Mouse (Mus musculus) midbrain, embryonic 10.5 days (tissue): ENCODE measurements around the gene Zdhhc8. TPM values are rescaled to one million over a fixed set of nuclear protein-coding genes. Genes with fewer than 3 reads are reported as not detected.

Experiments
- DNase-seq: peaks from one replicate; pipeline ENCODE4 v3.0.0-alpha.2; 2017; ENCODE audit warnings: low spot score
- H3K27ac ChIP-seq: fragments of 300-500 bp; sonication (generic); replicated peaks from 2 replicates; pipeline ENCODE4 v1.5.1; 2016; ENCODE audit warnings: mild to moderate bottlenecking
- H3K27me3 ChIP-seq: fragments of 300-500 bp; sonication (generic); 2 replicates; pipeline ENCODE4 v1.6.1; 2016; ENCODE audit warnings: low read depth, mild to moderate bottlenecking; ENCODE audit not compliant: poor library complexity, severe bottlenecking
- H3K36me3 ChIP-seq: fragments of 300-500 bp; sonication (generic); 2 replicates; pipeline ENCODE4 v1.6.1; 2016; ENCODE audit warnings: mild to moderate bottlenecking, moderate library complexity
- H3K4me1 ChIP-seq: fragments of 300-500 bp; sonication (generic); 2 replicates; pipeline ENCODE4 v1.6.1; 2016
- H3K4me3 ChIP-seq: fragments of 300-500 bp; sonication (generic); 2 replicates; pipeline ENCODE4 v1.5.1; 2016; ENCODE audit warnings: mild to moderate bottlenecking, moderate library complexity
- H3K9me3 ChIP-seq: fragments of 300-500 bp; sonication (generic); replicated peaks from 2 replicates; pipeline ENCODE4 v1.6.1; 2016; ENCODE audit warnings: mild to moderate bottlenecking
- WGBS: fragments of 180-500 bp; shearing (Covaris S2); methylation state at CpG from one replicate; pipeline ENCODE4 v1.1.7; 2016; 5-methylcytosine and 5-hydroxymethylcytosine counted together
- microRNA counts: library from miRNA; unstranded; fragments of <30 nt; microRNA quantifications from one replicate; lab custom pipeline; 2017
- microRNA-seq: library from miRNA; unstranded; fragments of <30 nt; microRNA quantifications from one replicate; pipeline ENCODE4, GENCODE M21; 2017
- polyA plus RNA-seq: library from polyadenylated mRNA; unstranded; fragments of >200 nt; fragmentation: Nextera tagmentation; extraction: Ambion mirVana; gene quantifications from 2 replicates; pipeline ENCODE4 v1.2.1, GENCODE M21; 2016

The Zdhhc8 gene
- polyA plus RNA-seq, 1 experiment from 2014 or later = 9.4 TPM

- peaks cover 18% of the 10 kb centered on the region for H3K27me3 ChIP-seq
- 0 out of 2 replicates have a peak overlapping the region, but pooled peaks have one; percentile 9 for H3K27ac ChIP-seq
- no peak overlapping the region for H3K4me3 ChIP-seq
- no peaks in the 10 kb centered on the region for H3K9me3 ChIP-seq
- no peaks in the 10 kb centered on the region for H3K36me3 ChIP-seq
- H3K4me1 ChIP-seq = peaks cover 29% of the 10 kb centered on the region
- WGBS = 85% methylated on average over 8 of the region's 8 CpGs
- no peak for DNase-seq
Measured at GRCm38 (mm10) chr16:18182766-18183165, 52.2 kb downstream of the Zdhhc8 start.

- Histone ChIP-seq H3K4me3 (no peak overlapping the region), H3K27ac (no peak overlapping the region), H3K9me3 (no peaks in the 10 kb centered on the region), H3K4me1 (peaks cover 33% of the 10 kb centered on the region), H3K27me3 (peaks cover 27% of the 10 kb centered on the region), H3K36me3 (no peaks in the 10 kb centered on the region)
- WGBS = 69% methylated on average over 10 of the region's 10 CpGs
- no peak for DNase-seq
Measured at GRCm38 (mm10) chr16:18181398-18181797, 53.5 kb downstream of the Zdhhc8 start.

- WGBS = 16% methylated on average over 2 of the region's 2 CpGs
- Histone ChIP-seq H3K9me3 (no peaks in the 10 kb centered on the region), H3K4me1 (peaks cover 46% of the 10 kb centered on the region), H3K4me3 (no peak overlapping the region), H3K27me3 (peaks cover 37% of the 10 kb centered on the region), H3K36me3 (no peaks in the 10 kb centered on the region), H3K27ac (peak overlapping the region; percentile 59)
- DNase-seq = no peak
Measured at GRCm38 (mm10) chr16:18179591-18179990, 55.3 kb downstream of the Zdhhc8 start.

GRCm38 (mm10) chr16:18176758-18177157 is 58.2 kb downstream of the Zdhhc8 start:
- Histone ChIP-seq H3K27me3 (peaks cover 32% of the 10 kb centered on the region), H3K27ac (no peak overlapping the region), H3K36me3 (no peaks in the 10 kb centered on the region), H3K4me3 (no peak overlapping the region), H3K9me3 (no peaks in the 10 kb centered on the region), H3K4me1 (peaks cover 58% of the 10 kb centered on the region)
- 88% methylated on average over 4 of the region's 4 CpGs for WGBS
- no peak for DNase-seq

- no peak for DNase-seq
- Histone ChIP-seq H3K4me3 (no peak overlapping the region), H3K4me1 (peaks cover 50% of the 10 kb centered on the region), H3K27me3 (peaks cover 32% of the 10 kb centered on the region), H3K36me3 (no peaks in the 10 kb centered on the region), H3K9me3 (no peaks in the 10 kb centered on the region), H3K27ac (no peak overlapping the region)
- WGBS = 65% methylated on average over 6 of the region's 6 CpGs
Measured at GRCm38 (mm10) chr16:18175817-18176541, 59.0 kb downstream of the Zdhhc8 start.

GRCm38 (mm10) chr16:18173788-18174187 is 61.1 kb downstream of the Zdhhc8 start:
- no peaks in the 10 kb centered on the region for H3K9me3 ChIP-seq
- no peak for DNase-seq
- no peak overlapping the region for H3K4me3 ChIP-seq
- H3K27me3 ChIP-seq = peaks cover 32% of the 10 kb centered on the region
- no peaks in the 10 kb centered on the region for H3K36me3 ChIP-seq
- peaks cover 31% of the 10 kb centered on the region for H3K4me1 ChIP-seq
- WGBS = 66% methylated on average over 11 of the region's 11 CpGs
- H3K27ac ChIP-seq = 0 out of 2 replicates have a peak overlapping the region, but pooled peaks have one; percentile 13

- WGBS = 82% methylated on average over 9 of the region's 9 CpGs
- Histone ChIP-seq H3K27ac (no peak overlapping the region), H3K4me1 (peaks cover 29% of the 10 kb centered on the region), H3K36me3 (no peaks in the 10 kb centered on the region), H3K4me3 (no peak overlapping the region), H3K27me3 (peaks cover 32% of the 10 kb centered on the region), H3K9me3 (no peaks in the 10 kb centered on the region)
- no peak for DNase-seq
Measured at GRCm38 (mm10) chr16:18173231-18173630, 61.7 kb downstream of the Zdhhc8 start.

- Histone ChIP-seq H3K27me3 (peaks cover 25% of the 10 kb centered on the region), H3K36me3 (no peaks in the 10 kb centered on the region), H3K4me1 (peaks cover 29% of the 10 kb centered on the region), H3K27ac (no peak overlapping the region), H3K9me3 (no peaks in the 10 kb centered on the region), H3K4me3 (no peak overlapping the region)
- whole genome bisulfite sequencing = 11% methylated on average over 7 of the region's 7 CpGs
- peak; percentile 80 for DNase-seq
Measured at GRCm38 (mm10) chr16:18172266-18172855, 62.6 kb downstream of the Zdhhc8 start.

MicroRNAs within 50 kb of the gene (microRNA counts, 519-probe panel; counts per million panel counts)
- microRNA mmu-miR-1306 (lab: Ali Mortazavi, UCI) = not detected

Small RNA genes lying within 50 kb of the gene (microRNA-seq; reads per million reads assigned to microRNA genes)
- gene Gm24572 = 14.7 reads per million, percentile 27 among the genes with 10 or more reads in this experiment
- 534 reads per million, percentile 69 among the genes with 10 or more reads in this experiment for gene Mir1306

Other genes starting within 250 kb of the Zdhhc8 start
- gene Dgcr6, start 182.3 kb downstream of the Zdhhc8 start, polyA plus RNA-seq = 158 and 162 TPM in 2 replicates
- 13.0 and 15.1 TPM in 2 replicates for gene Prodh, start 144.9 kb downstream of the Zdhhc8 start, polyA plus RNA-seq
- gene Rtn4r, start 107.5 kb downstream of the Zdhhc8 start, polyA plus RNA-seq = 1.8 and 2.2 TPM in 2 replicates
- not detected in 2 replicates for gene Ccdc188, start 17.3 kb downstream of the Zdhhc8 start, polyA plus RNA-seq
- gene Trmt2a, start 13.5 kb upstream of the Zdhhc8 start, polyA plus RNA-seq = 127 and 132 TPM in 2 replicates
- gene Ranbp1, start 13.6 kb upstream of the Zdhhc8 start, polyA plus RNA-seq = 1,186 and 1,334 TPM in 2 replicates
- gene Gm49776, start 23.2 kb upstream of the Zdhhc8 start, polyA plus RNA-seq = 1.9 and 2.2 TPM in 2 replicates
- 46.1 and 47.6 TPM in 2 replicates for gene Dgcr8, start 54.1 kb upstream of the Zdhhc8 start, polyA plus RNA-seq
- gene Tango2, start 113.0 kb upstream of the Zdhhc8 start, polyA plus RNA-seq = 40.1 and 45.2 TPM in 2 replicates
- 110 and 133 TPM in 2 replicates for gene Arvcf, start 113.0 kb upstream of the Zdhhc8 start, polyA plus RNA-seq
- gene Txnrd2, start 191.2 kb upstream of the Zdhhc8 start, polyA plus RNA-seq = 30.6 and 30.7 TPM in 2 replicates
- 62.0 and 66.0 TPM in 2 replicates for gene Comt, start 191.7 kb upstream of the Zdhhc8 start, polyA plus RNA-seq